14 mouse cellular contexts compared by ENCODE assay signal in genomic region chr10:111693762-111694161, GRCm38 (mm10).
A peak's percentile ranks its signal among the peaks of the same experiment; 100 is the strongest.
DNase-seq lines count a peak whose midpoint lies in the region; ATAC-seq and TF ChIP-seq lines count a peak whose summit lies in the region.
"Had no signal": no experiment of that assay in that cellular context is flagged by ENCODE, and none has a peak within 500 bp of the region (broad histone marks: within the 10 kb centered on the region; RNA-seq: fewer than 3 reads in every experiment).

No protein-coding gene starts in this region.

- no peaks in the 10 kb centered on the region for H3K9me3 ChIP-seq in hindbrain, embryonic 14.5 days (ENCODE audit: control insufficient read depth, low read length)
- H3K9me3 ChIP-seq in hindbrain, embryonic 12.5 days (replicated peaks): no peaks in the 10 kb centered on the region
- no peaks in the 10 kb centered on the region for H3K9me3 ChIP-seq in lung, embryonic 14.5 days (ENCODE audit: low read depth, low read length)
- no peaks in the 10 kb centered on the region for H3K9me3 ChIP-seq in stomach, embryonic 14.5 days (ENCODE audit: control insufficient read depth, low read depth, low read length)
- H3K9me3 ChIP-seq: forebrain, embryonic 12.5 days; liver, embryonic 15.5 days had no signal

- H3K4me1 ChIP-seq in hindbrain, embryonic 14.5 days (replicated peaks; ENCODE audit: control insufficient read depth, insufficient read depth, low read length): peaks cover 13% of the 10 kb centered on the region; the same call in 1 of the 2 replicates
- H3K4me1 ChIP-seq in hindbrain, embryonic 12.5 days: peaks cover 3% of the 10 kb centered on the region
- peaks cover 34% of the 10 kb centered on the region for H3K4me1 ChIP-seq in lung, embryonic 14.5 days (ENCODE audit: insufficient read depth)
- H3K4me1 ChIP-seq in embryonic fibroblast, embryonic 13.5 days (ENCODE audit: control insufficient read depth, insufficient read depth, low read length): peaks cover 12% of the 10 kb centered on the region; the same call in 1 of the 2 replicates
- H3K4me1 ChIP-seq in stomach, embryonic 14.5 days (ENCODE audit: control insufficient read depth, insufficient read depth, low read length): peaks cover 25% of the 10 kb centered on the region
- H3K4me1 ChIP-seq: liver, embryonic 15.5 days had no signal

- H3K27me3 ChIP-seq in hindbrain, embryonic 14.5 days (ENCODE audit: control insufficient read depth, insufficient read depth, low read length): no peaks in the 10 kb centered on the region
- no peaks in the 10 kb centered on the region for H3K27me3 ChIP-seq in hindbrain, embryonic 12.5 days
- no peaks in the 10 kb centered on the region for H3K27me3 ChIP-seq in lung, embryonic 14.5 days (ENCODE audit: insufficient read depth, low read length)
- no peaks in the 10 kb centered on the region for H3K27me3 ChIP-seq in stomach, embryonic 14.5 days (ENCODE audit: control insufficient read depth, insufficient read depth, low read length)
- H3K27me3 ChIP-seq: forebrain, embryonic 12.5 days; liver, embryonic 15.5 days had no signal

- no peaks in the 10 kb centered on the region for H3K36me3 ChIP-seq in hindbrain, embryonic 14.5 days (replicated peaks; ENCODE audit: control insufficient read depth, insufficient read depth)
- no peaks in the 10 kb centered on the region for H3K36me3 ChIP-seq in hindbrain, embryonic 12.5 days
- H3K36me3 ChIP-seq in lung, embryonic 14.5 days (ENCODE audit: insufficient read depth): no peaks in the 10 kb centered on the region
- H3K36me3 ChIP-seq in stomach, embryonic 14.5 days (ENCODE audit: control insufficient read depth, insufficient read depth, low read length): no peaks in the 10 kb centered on the region
- H3K36me3 ChIP-seq: forebrain, embryonic 12.5 days; liver, embryonic 15.5 days had no signal

- H3K27ac ChIP-seq in hindbrain, embryonic 14.5 days: peak overlapping the region; percentile 49
- H3K27ac ChIP-seq in hindbrain, embryonic 12.5 days: no peak overlapping the region
- 0 out of 2 replicates have a peak overlapping the region, but pooled peaks have one; percentile 5 for H3K27ac ChIP-seq in lung, embryonic 14.5 days (ENCODE audit: low read depth)
- H3K27ac ChIP-seq in embryonic fibroblast, embryonic 13.5 days (ENCODE audit: insufficient read depth, low read length): peak overlapping the region; percentile 66
- H3K27ac ChIP-seq in stomach, embryonic 14.5 days (ENCODE audit: low read length): peak overlapping the region; percentile 53
- H3K27ac ChIP-seq: forebrain, embryonic 12.5 days; liver, embryonic 15.5 days; macrophage had no signal

- no peak overlapping the region for H3K4me2 ChIP-seq in hindbrain, embryonic 14.5 days (replicated peaks)
- no peak overlapping the region for H3K4me2 ChIP-seq in hindbrain, embryonic 12.5 days (replicated peaks)
- H3K4me2 ChIP-seq in lung, embryonic 14.5 days: no peak overlapping the region
- H3K4me2 ChIP-seq in stomach, embryonic 14.5 days (replicated peaks; ENCODE audit: low read depth, low read length): no peak overlapping the region
- H3K4me2 ChIP-seq: forebrain, embryonic 12.5 days; liver, embryonic 15.5 days had no signal

- no peak overlapping the region for H3K9ac ChIP-seq in hindbrain, embryonic 14.5 days
- H3K9ac ChIP-seq in hindbrain, embryonic 12.5 days: no peak overlapping the region
- H3K9ac ChIP-seq in lung, embryonic 14.5 days: no peak overlapping the region
- no peak overlapping the region for H3K9ac ChIP-seq in stomach, embryonic 14.5 days (replicated peaks; ENCODE audit: low read depth, low read length)
- H3K9ac ChIP-seq: forebrain, embryonic 12.5 days; liver, embryonic 15.5 days had no signal

- no peak for TF ChIP-seq CTCF in lung, embryonic 14.5 days (IDR thresholded peaks at IDR 0.05; ENCODE audit: low read depth)
- TF ChIP-seq CTCF in embryonic fibroblast, embryonic 13.5 days (IDR thresholded peaks at IDR 0.05; ENCODE audit: borderline replicate concordance, insufficient read depth, low read length): no peak

- no peak overlapping the region for H3K4me3 ChIP-seq in hindbrain, embryonic 14.5 days (replicated peaks; ENCODE audit: low read length)
- H3K4me3 ChIP-seq in hindbrain, embryonic 12.5 days: no peak overlapping the region
- H3K4me3 ChIP-seq in lung, embryonic 14.5 days (ENCODE audit: low read depth, low read length): no peak overlapping the region
- H3K4me3 ChIP-seq in embryonic fibroblast, embryonic 13.5 days (ENCODE audit: insufficient read depth, low read length): no peak overlapping the region
- no peak overlapping the region for H3K4me3 ChIP-seq in stomach, embryonic 14.5 days (ENCODE audit: low read depth, low read length)
- H3K4me3 ChIP-seq: forebrain, embryonic 12.5 days; liver, embryonic 15.5 days had no signal

- DNase-seq in hindbrain, embryonic 14.5 days (ENCODE audit: low spot score): no peak
- peak; percentile 35 for DNase-seq in lung, embryonic 14.5 days
- DNase-seq in lung, postnatal 25 days (ENCODE audit: low spot score): no peak
- DNase-seq in cerebellum, adult 11 months: no peak
- DNase-seq: adrenal gland, postnatal 10 days; cerebellum, adult 2 months; kidney, adult 18-20 months; thymus, postnatal 4 days had no signal

- ATAC-seq in hindbrain, embryonic 14.5 days (ENCODE audit: low FRiP score): no peak
- ATAC-seq in hindbrain, embryonic 12.5 days (ENCODE audit: low FRiP score): no peak
- no peak for ATAC-seq in lung, embryonic 14.5 days (ENCODE audit: insufficient read depth)
- ATAC-seq in stomach, embryonic 14.5 days (ENCODE audit: insufficient number of reproducible peaks, insufficient read depth, low FRiP score, low read depth): no peak

- TF ChIP-seq POLR2A in embryonic fibroblast, embryonic 13.5 days (IDR thresholded peaks at IDR 0.05; ENCODE audit: low read depth, low read length): no peak
